Mouse (Mus musculus) hematopoietic stem cell, adult 5-6 weeks (primary cell): ENCODE measurements around the gene Ttc9. TPM values are rescaled to one million over a fixed set of nuclear protein-coding genes. Genes with fewer than 3 reads are reported as not detected.

Experiments
- ATAC-seq, 2 experiments: fragments of 125-278 bp in 1 of 2; replicated peaks in 1 of 2; 2 replicates each; pipeline ENCODE4 v1.8.0; 2016 to 2017; ENCODE audit warnings: inconsistent platforms in 2 of 2, mild to moderate bottlenecking in 2 of 2, moderate number of reproducible peaks in 2 of 2, low read depth in 1 of 2, moderate TSS enrichment in 1 of 2; ENCODE audit not compliant: low FRiP score in 2 of 2, poor library complexity in 2 of 2, severe bottlenecking in 2 of 2, insufficient read depth in 1 of 2, low TSS enrichment in 1 of 2
- total RNA-seq: library from RNA; stranded (forward); fragments of 172-1452, 232-1000 nt; gene quantifications from 2 replicates; pipeline ENCODE4 v1.2.3, GENCODE M21; 2017

Gene Ttc9
- total RNA-seq, 1 experiment from 2014 or later = not detected

DNA sequence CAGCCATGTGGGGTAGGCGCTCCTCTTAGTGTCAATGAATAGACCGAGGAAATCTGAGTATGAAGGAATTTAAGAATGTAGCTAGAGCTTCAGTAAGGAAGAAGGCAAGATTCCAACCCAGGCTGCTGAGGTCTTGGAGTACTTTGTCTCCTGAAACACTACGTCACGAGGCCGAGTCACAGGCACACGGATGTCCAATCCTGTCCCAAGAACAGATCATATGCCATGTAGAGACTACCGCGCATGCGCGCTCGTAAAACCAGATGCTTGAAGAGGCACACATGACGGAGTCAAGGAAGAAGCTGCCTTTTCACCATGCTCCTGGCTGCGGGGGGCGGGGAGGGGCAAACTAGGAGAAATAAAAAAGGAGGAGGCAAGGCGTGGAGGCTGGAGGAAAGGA is 59.1 kb downstream of the Ttc9 start:
- ATAC-seq = no peak

DNA sequence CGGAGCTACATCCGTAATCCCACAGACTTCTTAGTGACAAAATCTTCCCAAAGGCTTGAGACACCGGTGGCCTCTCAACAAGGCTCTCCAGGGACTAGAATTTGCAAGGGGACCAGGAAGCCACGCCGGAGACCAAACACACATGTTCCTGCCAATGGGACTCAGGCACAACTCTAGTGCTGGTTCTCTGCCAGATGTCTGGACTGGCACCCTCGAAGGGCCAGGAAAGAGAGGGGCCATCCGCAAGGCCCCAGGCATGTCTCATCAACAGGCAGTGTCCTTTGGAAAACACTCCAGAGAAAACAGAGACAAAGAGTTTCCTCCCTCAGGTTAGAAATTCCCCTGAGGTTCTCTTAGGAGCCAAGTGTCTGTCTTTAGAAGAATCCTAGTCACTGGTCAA is 59.7 kb downstream of the Ttc9 start:
- ATAC-seq = no peak

DNA sequence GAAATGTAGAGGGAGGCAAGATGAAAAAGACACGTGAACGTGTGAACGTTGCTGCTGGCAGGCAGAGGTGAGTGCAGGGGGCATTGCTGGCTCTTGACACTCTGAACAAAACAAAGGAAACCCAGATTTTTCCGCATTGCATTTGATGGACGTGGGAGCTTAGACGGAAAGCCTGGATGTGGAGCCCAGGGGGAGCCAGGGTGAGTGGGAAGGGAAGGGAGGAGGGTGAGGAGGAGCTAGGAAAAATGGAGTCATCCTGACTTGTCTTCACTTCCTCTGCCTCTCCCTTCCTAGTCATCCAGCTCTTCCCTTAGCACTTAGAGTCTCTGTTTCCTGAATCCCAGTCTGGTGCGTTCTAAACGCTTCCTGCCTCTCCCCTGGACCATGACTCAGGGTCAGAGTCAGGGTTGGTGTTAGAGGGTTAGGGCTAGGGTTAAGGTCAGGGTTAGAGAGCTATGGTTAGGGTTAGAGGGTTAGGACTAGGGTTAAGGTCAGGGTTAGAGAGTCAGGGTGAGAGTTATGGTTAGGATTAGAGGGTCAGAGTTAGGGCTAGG is 60.2 kb downstream of the Ttc9 start:
- no peak for ATAC-seq

DNA sequence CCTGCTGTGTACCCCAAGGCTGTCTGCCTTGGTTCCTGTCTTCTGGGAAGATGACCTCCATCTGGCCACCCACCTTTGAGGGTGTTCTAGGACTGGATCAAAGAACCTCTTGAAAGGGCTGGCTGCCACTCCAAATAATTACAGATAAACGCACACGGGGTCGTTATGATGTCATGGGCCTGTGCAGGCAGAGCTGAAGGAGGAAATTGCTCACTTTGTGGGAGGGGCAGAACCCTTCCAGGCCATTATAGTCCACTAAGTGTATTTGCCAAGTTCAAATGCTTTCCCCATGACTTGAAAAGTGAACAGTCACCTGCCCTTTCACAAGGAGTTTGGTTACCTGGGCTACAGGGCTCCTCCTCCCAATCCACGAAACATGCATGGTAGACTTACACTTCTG is 67.0 kb downstream of the Ttc9 start:
- ATAC-seq = no peak

DNA sequence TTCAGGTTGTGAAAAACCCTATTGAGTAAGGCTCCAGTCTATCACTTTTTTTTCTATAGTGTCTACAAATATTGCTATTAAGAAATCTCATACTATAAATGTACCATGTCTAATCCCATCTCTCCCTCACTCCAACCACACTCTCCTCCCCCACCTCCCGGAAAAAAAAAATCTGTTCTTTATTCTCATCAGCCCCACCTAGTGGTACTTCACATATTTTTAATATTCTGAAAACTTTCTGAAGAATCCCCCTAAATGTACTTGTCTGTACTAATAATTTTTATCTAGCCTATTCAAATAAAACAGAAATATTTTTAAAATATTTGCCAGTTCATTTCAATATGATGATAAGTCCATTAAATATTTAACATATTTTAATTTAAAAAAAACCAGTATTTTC is 71.9 kb downstream of the Ttc9 start:
- ATAC-seq = no peak

DNA sequence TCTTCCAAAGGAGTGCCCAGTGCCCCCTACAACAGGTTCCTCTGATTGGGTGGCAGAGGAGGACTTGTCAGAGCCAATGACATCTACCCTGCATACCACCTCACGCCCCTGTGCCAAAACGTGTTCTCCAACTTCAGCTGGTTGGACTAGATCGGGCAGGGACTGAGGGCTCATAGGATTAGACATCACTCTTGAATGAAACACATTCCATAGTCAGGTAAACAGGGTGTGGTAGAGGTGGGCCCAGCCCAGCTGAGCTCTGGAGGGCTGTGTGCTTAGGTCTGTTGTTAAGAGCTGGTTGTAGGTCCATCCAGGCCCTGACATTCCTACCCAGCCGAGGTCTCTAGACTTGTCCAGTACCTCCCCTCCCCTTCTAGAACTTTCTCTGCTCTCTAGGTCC is 81.6 kb downstream of the Ttc9 start:
- ATAC-seq = no peak

Other genes with a start within 250 kb of the Ttc9 start
- 0.38 and 1.3 TPM in 2 replicates for gene Adam4, start 209.3 kb upstream of the Ttc9 start, total RNA-seq
- 102 and 135 TPM in 2 replicates for gene Cox16, start 146.1 kb upstream of the Ttc9 start, total RNA-seq
- 38.6 and 96.7 TPM in 2 replicates for gene Gm20498, start 98.3 kb upstream of the Ttc9 start, total RNA-seq
- gene Synj2bp, start 98.3 kb upstream of the Ttc9 start, total RNA-seq = 57.7 and 61.4 TPM in 2 replicates
- gene Adam21, start 62.8 kb upstream of the Ttc9 start, total RNA-seq = 0.40 TPM in 1 of 2 replicates, not detected in the other
- 67.0 and 74.7 TPM in 2 replicates for gene Med6, start 36.2 kb upstream of the Ttc9 start, total RNA-seq
- 2.3 and 7.1 TPM in 2 replicates for gene Map3k9, start 149.9 kb downstream of the Ttc9 start, total RNA-seq
- gene Pcnx, start 228.8 kb downstream of the Ttc9 start, total RNA-seq = 12.1 and 15.1 TPM in 2 replicates